Mouse (Mus musculus): Measurements from ENCODE around the gene Eif2b1. TPM values are rescaled to one million over a fixed set of nuclear protein-coding genes. Genes with fewer than 3 reads are reported as not detected.
A peak's percentile ranks its signal among the peaks of the same experiment; 100 is the strongest.
"Not testable (repeated sequence)": the region's sequence is repeated elsewhere in the genome, so short reads cannot be mapped to it uniquely, and the experiment has no call there.

Eif2b1 gene
- polyA plus RNA-seq, 1 experiment from 2014 or later: 86.7 TPM

DNA sequence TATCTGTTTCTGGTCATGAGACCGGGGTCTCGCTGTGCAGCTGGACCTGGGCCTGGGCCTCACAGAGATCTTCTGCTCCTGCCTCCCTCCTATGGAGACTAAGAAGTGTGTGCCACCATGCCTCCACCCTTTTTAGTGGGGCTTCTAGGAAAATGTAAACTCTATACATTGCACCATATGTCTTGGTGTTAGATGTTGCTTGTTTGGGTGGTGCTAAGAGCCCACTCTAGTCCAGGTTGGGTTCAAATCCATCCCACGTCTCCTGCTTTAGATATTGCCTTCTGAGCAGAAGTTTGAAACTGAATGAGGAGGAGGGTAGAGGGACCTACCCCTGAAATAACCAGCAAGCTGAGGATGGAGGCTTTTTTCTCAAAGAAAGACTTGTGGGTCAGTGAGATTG is 13.8 kb upstream of the Eif2b1 start:
- Histone ChIP-seq H3K4me3 (no peak overlapping the region), H3K27me3 (ENCODE audit: low read depth, poor library complexity, severe bottlenecking) (no peaks in the 10 kb centered on the region), H3K27ac (replicated peaks) (no peak overlapping the region), H3K36me3 (peaks cover 91% of the 10 kb centered on the region), H3K9me3 (replicated peaks) (no peaks in the 10 kb centered on the region), H3K4me1 (no peaks in the 10 kb centered on the region)
- no peak for DNase-seq (ENCODE audit: low spot score)
- WGBS: 95% methylated on average over 3 of the region's 3 CpGs

DNA sequence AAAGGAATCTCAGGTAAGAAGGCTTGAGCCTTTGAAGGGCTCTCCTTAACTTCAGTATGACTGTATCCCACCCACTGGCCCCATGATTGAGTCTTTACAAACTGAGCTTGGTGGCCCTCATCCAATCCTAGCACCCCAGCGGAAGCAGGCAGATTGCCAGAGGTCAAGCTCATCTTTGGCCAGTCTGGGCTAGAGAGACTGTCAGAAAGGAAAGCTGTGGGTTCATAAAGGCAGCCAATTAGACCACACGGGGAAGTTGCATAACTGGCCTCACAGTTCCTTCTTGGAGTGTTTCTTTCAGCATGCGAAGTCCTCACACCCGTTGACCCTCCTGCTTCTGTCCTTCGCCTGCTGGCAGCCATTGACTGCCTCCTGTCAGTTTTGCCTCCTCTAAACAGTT is 3.6 kb upstream of the Eif2b1 start:
- Histone ChIP-seq H3K27me3 (ENCODE audit: low read depth, poor library complexity, severe bottlenecking) (no peaks in the 10 kb centered on the region), H3K4me1 (peaks cover 24% of the 10 kb centered on the region), H3K27ac (replicated peaks) (no peak overlapping the region), H3K4me3 (no peak overlapping the region), H3K9me3 (replicated peaks) (no peaks in the 10 kb centered on the region), H3K36me3 (peaks cover 56% of the 10 kb centered on the region)
- no peak for DNase-seq (ENCODE audit: low spot score)
- 92% methylated on average over 5 of the region's 5 CpGs for WGBS

DNA sequence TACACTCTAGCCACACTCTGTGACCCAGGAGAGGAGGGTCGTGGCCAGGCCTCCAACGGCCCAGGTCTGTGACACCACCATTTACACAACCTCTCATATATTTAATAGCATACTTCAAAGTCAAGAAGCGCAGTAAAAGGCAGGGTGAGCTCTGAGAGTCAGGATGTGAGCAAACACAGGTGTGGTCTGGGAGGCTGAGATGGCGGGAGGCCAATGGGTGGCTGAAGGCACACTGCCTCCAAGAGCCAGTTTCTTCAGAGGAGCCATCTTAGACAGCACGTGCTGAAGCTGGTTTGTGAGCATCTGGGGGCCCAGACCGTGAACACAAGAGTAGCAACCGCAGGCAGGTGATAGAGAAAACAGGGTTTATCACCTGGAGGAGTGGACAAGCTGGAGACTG is 3.5 kb downstream of the Eif2b1 start:
- Histone ChIP-seq H3K4me1 (peaks cover 22% of the 10 kb centered on the region), H3K9me3 (replicated peaks) (no peaks in the 10 kb centered on the region), H3K4me3 (no peak overlapping the region), H3K27ac (replicated peaks) (no peak overlapping the region), H3K36me3 (peaks cover 72% of the 10 kb centered on the region), H3K27me3 (ENCODE audit: low read depth, poor library complexity, severe bottlenecking) (no peaks in the 10 kb centered on the region)
- no peak for DNase-seq (ENCODE audit: low spot score)
- WGBS: 94% methylated on average over 7 of the region's 7 CpGs

DNA sequence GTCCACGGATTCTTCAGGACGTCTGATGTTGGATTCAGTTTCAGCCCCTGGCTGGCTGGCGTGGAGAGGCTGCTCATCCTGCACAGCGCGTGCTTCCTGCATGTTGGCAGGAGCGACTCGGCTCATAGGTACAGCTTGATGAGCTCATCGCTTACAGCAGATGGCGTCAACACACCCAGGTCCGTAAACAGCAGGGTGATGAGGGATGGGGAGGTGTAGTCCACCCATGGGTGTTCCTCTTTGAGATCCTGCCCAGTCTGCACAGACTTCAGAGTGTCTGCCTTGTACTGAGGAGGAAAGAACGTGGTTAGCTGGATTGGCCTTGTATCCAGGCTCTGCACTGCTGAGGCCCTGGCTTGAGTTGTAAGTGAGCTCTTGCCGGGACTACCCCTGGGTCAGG is 7.9 kb downstream of the Eif2b1 start:
- peaks cover 100% of the 10 kb centered on the region for H3K36me3 ChIP-seq
- no peaks in the 10 kb centered on the region for H3K4me1 ChIP-seq
- no peak overlapping the region for H3K27ac ChIP-seq (replicated peaks)
- WGBS: 87% methylated on average over 12 of the region's 12 CpGs
- DNase-seq (ENCODE audit: low spot score): no peak
- no peaks in the 10 kb centered on the region for H3K27me3 ChIP-seq (ENCODE audit: low read depth, poor library complexity, severe bottlenecking)
- H3K4me3 ChIP-seq: no peak overlapping the region
- H3K9me3 ChIP-seq (replicated peaks): no peaks in the 10 kb centered on the region

DNA sequence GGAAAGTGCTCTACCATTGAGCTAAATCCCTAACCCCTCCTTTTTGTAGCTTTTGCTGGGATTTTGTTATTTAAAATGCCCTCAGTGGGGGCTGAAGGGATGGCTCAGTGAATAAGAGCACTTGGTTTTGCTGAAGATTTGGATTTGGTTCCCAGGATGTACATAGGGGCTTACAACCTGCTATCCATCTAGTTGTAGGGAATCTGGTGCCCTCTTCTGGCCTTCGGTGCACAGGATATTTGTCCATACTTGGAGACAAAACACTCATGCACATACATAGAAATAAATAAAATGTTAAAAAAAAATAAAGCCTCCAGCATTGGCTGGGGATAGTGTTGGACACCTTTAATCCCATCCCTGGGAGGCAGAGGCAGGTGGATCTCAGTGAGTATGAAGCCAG is 23.8 kb downstream of the Eif2b1 start:
- peaks cover 64% of the 10 kb centered on the region for H3K36me3 ChIP-seq
- DNase-seq (ENCODE audit: low spot score): no peak
- peaks cover 17% of the 10 kb centered on the region for H3K4me1 ChIP-seq
- no peak overlapping the region for H3K27ac ChIP-seq (replicated peaks)
- no peaks in the 10 kb centered on the region for H3K27me3 ChIP-seq (ENCODE audit: low read depth, poor library complexity, severe bottlenecking)
- no peaks in the 10 kb centered on the region for H3K9me3 ChIP-seq (replicated peaks)
- 88% methylated on average over 1 of the region's 1 CpGs for WGBS
- no peak overlapping the region for H3K4me3 ChIP-seq

DNA sequence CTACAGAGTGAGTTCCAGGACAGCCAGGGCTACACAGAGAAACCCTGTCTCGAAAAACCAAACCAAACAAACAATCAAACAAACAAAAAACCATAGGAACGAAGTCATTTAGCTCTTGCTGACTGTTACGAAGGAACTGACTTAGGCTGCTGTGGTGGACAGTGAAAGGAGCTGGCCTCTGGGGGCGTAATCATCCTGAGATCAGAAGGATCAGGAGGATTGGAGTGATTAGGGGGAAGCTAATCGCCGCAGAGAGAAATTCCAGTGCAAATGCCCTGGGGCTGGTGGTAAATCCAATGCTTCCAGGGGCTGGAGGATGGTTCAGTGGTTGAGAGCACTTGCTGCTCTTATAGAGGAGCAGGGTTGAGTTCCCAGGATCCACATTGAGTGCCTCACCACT is 25.3 kb downstream of the Eif2b1 start:
- Histone ChIP-seq H3K9me3 (replicated peaks) (no peaks in the 10 kb centered on the region), H3K27me3 (ENCODE audit: low read depth, poor library complexity, severe bottlenecking) (no peaks in the 10 kb centered on the region), H3K27ac (replicated peaks) (no peak overlapping the region), H3K36me3 (peaks cover 54% of the 10 kb centered on the region), H3K4me3 (peak overlapping the region; percentile 74), H3K4me1 (peaks cover 17% of the 10 kb centered on the region)
- WGBS: 81% methylated on average over 6 of the region's 6 CpGs
- DNase-seq (ENCODE audit: low spot score): no peak

DNA sequence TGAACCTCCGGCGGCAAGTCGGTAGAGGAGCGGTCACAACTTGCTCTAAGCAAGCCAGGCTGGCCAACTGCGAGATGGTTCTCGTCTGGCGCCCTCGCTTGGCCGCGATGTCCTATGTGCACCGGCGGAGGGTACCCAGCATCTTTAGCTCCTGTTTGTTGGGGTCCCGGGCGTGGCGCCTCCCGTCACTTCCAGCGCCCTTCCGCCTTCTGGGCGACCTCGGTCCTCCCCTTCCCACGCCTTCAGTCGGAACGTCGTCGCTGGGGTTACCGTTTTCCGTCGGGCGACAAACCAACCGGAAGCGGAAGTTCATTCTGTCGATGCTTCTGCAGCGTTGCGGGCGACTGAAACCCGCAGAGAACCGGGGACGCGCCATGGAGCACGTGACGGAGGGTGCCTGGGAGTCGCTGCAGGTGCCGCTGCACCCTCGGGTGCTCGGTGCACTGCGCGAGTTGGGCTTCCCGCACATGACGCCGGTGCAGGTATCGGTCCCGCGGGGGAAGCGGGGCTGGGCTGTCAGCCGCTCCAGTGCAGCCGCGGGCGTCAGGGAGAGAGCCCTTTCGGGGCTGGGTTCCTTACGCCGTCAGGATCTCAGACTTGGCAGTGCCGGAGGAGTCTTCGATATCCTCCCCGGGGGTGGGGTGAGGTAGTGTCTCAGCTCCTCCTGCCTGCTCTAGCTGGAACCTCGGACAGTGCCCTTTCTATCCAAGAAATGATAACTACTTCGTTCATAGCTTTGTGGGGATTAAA is 26.2 kb downstream of the Eif2b1 start, which contains the start of gene Ddx55:
TSS of gene Ddx55 (plus strand) at position 307 of the 750 bp plus-strand sequence.
- H3K4me1 ChIP-seq: peaks cover 17% of the 10 kb centered on the region
- peak within 1 kb of the TSS; percentile 83 for H3K27ac ChIP-seq (replicated peaks)
- peak; percentile 92 for DNase-seq (ENCODE audit: low spot score)
- H3K36me3 ChIP-seq: peaks cover 54% of the 10 kb centered on the region
- H3K27me3 ChIP-seq (ENCODE audit: low read depth, poor library complexity, severe bottlenecking): no peaks in the 10 kb centered on the region
- no peaks in the 10 kb centered on the region for H3K9me3 ChIP-seq (replicated peaks)
- under 1% methylated on average over 66 of the region's 66 CpGs for whole genome bisulfite sequencing
- peak within 1 kb of the TSS; percentile 74 for H3K4me3 ChIP-seq

DNA sequence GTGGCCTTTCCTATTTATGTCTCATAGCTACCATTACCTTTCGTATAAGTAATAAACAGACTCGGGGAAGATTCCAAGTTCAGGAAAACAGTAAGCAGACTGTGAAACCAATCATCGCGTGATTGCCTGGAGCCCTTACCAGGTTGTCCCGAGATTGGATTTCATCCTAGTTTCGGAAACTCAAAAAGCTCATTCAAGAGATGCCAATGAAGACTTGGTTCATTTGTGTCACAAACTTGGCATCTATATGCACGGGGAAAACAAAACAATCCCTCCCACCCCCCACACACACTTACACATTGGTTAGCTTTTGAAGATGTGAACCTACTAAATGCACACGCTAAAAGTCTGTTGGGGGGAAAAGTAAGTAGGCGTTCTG is 26.8 kb downstream of the Eif2b1 start:
- Histone ChIP-seq H3K9me3 (replicated peaks) (no peaks in the 10 kb centered on the region), H3K27me3 (ENCODE audit: low read depth, poor library complexity, severe bottlenecking) (no peaks in the 10 kb centered on the region), H3K4me3 (peak overlapping the region; percentile 74), H3K27ac (replicated peaks) (peak overlapping the region; percentile 83), H3K4me1 (peaks cover 17% of the 10 kb centered on the region), H3K36me3 (peaks cover 54% of the 10 kb centered on the region)
- 13% methylated on average over 9 of the region's 9 CpGs for WGBS
- no peak for DNase-seq (ENCODE audit: low spot score)

DNA sequence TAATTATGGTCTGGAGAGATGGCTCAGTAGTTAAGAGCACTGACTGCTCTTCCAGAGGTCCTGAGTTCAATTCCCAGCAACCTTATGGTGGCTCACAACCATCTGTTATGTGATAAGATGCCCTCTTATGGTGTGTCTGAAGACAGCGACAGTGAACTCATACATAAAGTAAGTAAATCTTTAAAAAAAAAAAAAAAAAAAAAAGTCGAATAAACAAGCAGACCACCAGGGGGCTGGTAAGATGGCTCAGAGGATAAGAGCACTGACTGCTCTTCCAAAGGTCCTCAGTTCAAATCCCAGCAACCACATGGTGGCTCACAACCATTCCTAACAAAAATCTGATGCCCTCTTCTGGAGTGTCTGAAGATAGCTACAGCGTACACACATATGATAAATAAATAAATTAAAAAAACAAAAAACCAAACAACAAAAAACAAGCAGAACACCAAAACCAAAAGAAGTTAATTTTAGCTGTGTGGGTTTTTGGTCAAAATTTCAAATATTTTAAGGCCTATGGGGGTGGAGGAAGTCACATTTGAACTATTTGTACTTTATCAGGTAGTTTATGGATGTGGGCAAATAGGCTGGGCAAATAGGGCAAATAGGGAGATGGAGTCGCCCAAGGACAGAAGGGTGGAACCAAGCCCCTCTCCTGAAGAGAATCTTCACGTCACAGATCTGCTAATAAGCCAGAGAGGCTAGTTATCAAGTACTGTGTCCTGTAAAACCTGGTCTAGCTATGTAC is 27.4 kb downstream of the Eif2b1 start:
- 30% methylated on average over 5 of the region's 5 CpGs for WGBS
- Histone ChIP-seq H3K4me3 (peak overlapping the region; percentile 74), H3K27ac (replicated peaks) (peak overlapping the region; percentile 83), H3K4me1 (peaks cover 17% of the 10 kb centered on the region), H3K36me3 (peaks cover 54% of the 10 kb centered on the region)
- H3K27me3 ChIP-seq (ENCODE audit: low read depth, poor library complexity, severe bottlenecking); H3K9me3 ChIP-seq (replicated peaks); DNase-seq (ENCODE audit: low spot score): not testable (repeated sequence)

DNA sequence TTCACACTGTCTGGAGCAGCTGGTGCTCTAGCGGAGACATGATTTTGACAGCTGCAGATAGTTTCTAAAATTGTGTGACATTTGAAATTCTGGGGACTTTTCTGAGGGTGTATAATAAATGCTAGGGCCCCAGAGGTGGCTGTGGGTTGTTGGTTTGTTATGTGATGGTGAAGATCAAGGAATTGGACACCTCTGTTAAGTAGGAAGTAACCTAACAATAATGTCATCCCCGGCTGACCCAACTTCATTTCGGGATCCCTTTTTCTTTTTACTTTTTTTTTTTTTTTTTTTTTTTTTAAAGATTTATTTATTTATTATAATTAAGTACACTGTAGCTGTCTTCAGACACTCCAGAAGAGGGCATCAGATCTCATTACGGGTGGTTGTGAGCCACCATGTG is 28.2 kb downstream of the Eif2b1 start:
- not testable (repeated sequence) for H3K9me3 ChIP-seq (replicated peaks); DNase-seq (ENCODE audit: low spot score); H3K4me3 ChIP-seq; H3K27me3 ChIP-seq (ENCODE audit: low read depth, poor library complexity, severe bottlenecking); H3K27ac ChIP-seq (replicated peaks)
- Histone ChIP-seq H3K36me3 (peaks cover 54% of the 10 kb centered on the region), H3K4me1 (peaks cover 17% of the 10 kb centered on the region)
- 86% methylated on average over 4 of the region's 4 CpGs for whole genome bisulfite sequencing

DNA sequence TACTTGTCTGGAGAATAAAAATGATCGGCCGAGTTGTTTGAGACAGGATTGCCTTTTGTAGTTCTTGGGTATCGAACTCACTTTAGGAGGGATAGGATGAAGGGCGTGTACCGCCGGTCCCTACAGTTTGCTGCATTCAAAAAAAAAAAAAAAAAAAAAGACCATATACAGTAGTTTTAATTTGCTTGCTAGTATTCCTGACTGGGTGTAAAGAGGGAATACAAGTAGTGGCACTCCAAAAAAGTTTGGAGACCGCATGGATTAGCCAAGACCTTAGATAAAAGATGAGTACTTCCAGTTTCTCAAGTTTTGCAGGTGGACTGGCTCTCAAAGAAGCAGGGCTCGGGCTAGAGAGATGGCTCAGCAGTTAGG is 37.3 kb downstream of the Eif2b1 start:
- no peaks in the 10 kb centered on the region for H3K9me3 ChIP-seq (replicated peaks)
- DNase-seq (ENCODE audit: low spot score): no peak
- WGBS: 15% methylated on average over 8 of the region's 8 CpGs
- H3K27ac ChIP-seq (replicated peaks): peak overlapping the region; percentile 90
- H3K4me1 ChIP-seq: peaks cover 18% of the 10 kb centered on the region
- peak overlapping the region; percentile 98 for H3K4me3 ChIP-seq
- H3K27me3 ChIP-seq (ENCODE audit: low read depth, poor library complexity, severe bottlenecking): no peaks in the 10 kb centered on the region
- peaks cover 44% of the 10 kb centered on the region for H3K36me3 ChIP-seq

DNA sequence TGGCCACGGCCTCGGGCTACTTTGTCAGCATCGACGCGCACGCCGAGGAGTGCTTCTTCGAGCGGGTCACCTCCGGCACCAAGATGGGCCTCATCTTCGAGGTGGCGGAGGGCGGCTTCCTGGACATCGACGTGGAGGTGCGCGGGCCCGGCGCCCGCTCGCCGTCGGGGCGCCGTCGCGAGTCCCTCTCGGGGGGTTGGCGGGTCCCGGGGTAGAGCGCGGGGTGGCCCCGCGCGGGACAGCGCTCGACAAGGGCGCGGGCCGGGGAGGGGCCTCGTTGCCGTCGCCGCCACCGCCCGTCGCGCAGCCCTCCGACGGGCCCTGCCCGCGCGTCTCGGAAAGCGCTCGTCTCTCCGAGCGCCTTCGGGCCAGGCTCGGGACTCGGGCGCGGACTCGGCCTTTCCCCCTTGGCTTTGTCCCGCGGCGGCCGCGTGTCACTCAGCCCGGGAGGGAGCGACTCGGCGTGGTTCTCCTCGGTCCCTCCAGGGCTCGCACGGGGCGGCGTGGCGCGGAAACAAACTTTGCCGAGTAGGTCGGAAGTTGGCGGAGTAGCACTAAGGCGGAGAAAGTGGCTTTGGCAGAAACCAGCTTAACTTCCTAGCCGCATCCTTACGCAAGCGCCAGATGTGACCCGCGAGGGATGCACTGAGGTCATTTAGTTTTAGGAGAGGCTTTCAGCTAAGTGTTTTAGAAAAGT is 37.9 kb downstream of the Eif2b1 start:
- peak overlapping the region; percentile 98 for H3K4me3 ChIP-seq
- under 1% methylated on average over 75 of the region's 89 CpGs for WGBS
- peak; percentile 62 for DNase-seq (ENCODE audit: low spot score)
- H3K27ac ChIP-seq (replicated peaks): peak overlapping the region; percentile 90
- H3K36me3 ChIP-seq: peaks cover 39% of the 10 kb centered on the region
- no peaks in the 10 kb centered on the region for H3K27me3 ChIP-seq (ENCODE audit: low read depth, poor library complexity, severe bottlenecking)
- H3K4me1 ChIP-seq: peaks cover 20% of the 10 kb centered on the region
- no peaks in the 10 kb centered on the region for H3K9me3 ChIP-seq (replicated peaks)

DNA sequence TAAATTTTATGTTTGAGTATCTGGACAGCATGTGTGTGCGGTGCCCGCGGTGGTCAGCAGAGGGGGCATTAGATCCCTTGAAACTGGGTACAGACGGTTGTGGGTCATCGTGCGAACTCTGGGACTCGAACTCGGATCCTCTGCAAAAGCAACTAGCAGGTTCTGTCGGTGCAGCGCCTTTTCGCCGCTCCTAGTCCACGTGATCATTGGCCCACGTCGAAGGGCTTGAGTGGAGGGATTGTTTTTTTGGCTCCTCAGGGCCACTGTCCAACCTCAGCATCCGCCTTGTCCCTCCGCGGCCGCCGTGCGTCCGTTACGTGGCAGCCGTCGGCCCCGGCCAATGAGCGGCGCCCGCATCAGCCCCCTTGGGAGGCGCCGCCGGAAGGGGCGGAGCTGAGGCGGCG is 38.5 kb downstream of the Eif2b1 start, which contains the start of gene Tmed2:
TSS of gene Tmed2 (plus strand) at position 313 of the 404 bp plus-strand sequence.
- peak within 1 kb of the TSS; percentile 90 for H3K27ac ChIP-seq (replicated peaks)
- DNase-seq (ENCODE audit: low spot score): peak; percentile 94
- H3K9me3 ChIP-seq (replicated peaks): no peaks in the 10 kb centered on the region
- peaks cover 20% of the 10 kb centered on the region for H3K4me1 ChIP-seq
- peaks cover 32% of the 10 kb centered on the region for H3K36me3 ChIP-seq
- no peaks in the 10 kb centered on the region for H3K27me3 ChIP-seq (ENCODE audit: low read depth, poor library complexity, severe bottlenecking)
- under 1% methylated on average over 35 of the region's 35 CpGs for WGBS
- peak within 1 kb of the TSS; percentile 98 for H3K4me3 ChIP-seq

All from midbrain, embryonic 10.5 days (tissue).